Mouse (Mus musculus): ENCODE data around the gene Rhov. TPM values are rescaled to one million over a fixed set of nuclear protein-coding genes. Genes with fewer than 3 reads are reported as not detected.

The Rhov gene
- polyA plus RNA-seq, 1 experiment from 2014 or later = 1.8 TPM

Other genes starting within 250 kb of the Rhov start
- 23.3 and 26.9 TPM in 2 replicates for gene Ccdc32, start 241.9 kb downstream of the Rhov start, polyA plus RNA-seq (2015; fragmentation: Nextera tagmentation; extraction: Ambion mirVana)
- gene Rpusd2, start 236.5 kb downstream of the Rhov start, polyA plus RNA-seq (2015; fragmentation: Nextera tagmentation; extraction: Ambion mirVana) = 4.5 and 5.3 TPM in 2 replicates
- gene Knl1, start 224.2 kb downstream of the Rhov start, polyA plus RNA-seq (2015; fragmentation: Nextera tagmentation; extraction: Ambion mirVana) = 38.3 and 47.0 TPM in 2 replicates
- gene Rad51, start 158.5 kb downstream of the Rhov start, polyA plus RNA-seq (2015; fragmentation: Nextera tagmentation; extraction: Ambion mirVana) = 50.7 and 51.8 TPM in 2 replicates
- gene Rmdn3, start 114.2 kb downstream of the Rhov start, polyA plus RNA-seq (2015; fragmentation: Nextera tagmentation; extraction: Ambion mirVana) = 46.4 and 47.0 TPM in 2 replicates
- gene Gchfr, start 103.5 kb downstream of the Rhov start, polyA plus RNA-seq (2015; fragmentation: Nextera tagmentation; extraction: Ambion mirVana) = 34.5 and 38.8 TPM in 2 replicates
- gene Gm14137, start 96.8 kb downstream of the Rhov start, polyA plus RNA-seq (2015; fragmentation: Nextera tagmentation; extraction: Ambion mirVana) = 0.56 and 0.85 TPM in 2 replicates
- gene Zfyve19, start 62.7 kb downstream of the Rhov start, polyA plus RNA-seq (2015; fragmentation: Nextera tagmentation; extraction: Ambion mirVana) = 64.1 and 67.2 TPM in 2 replicates
- 21.0 and 21.6 TPM in 2 replicates for gene Dnajc17, start 62.5 kb downstream of the Rhov start, polyA plus RNA-seq (2015; fragmentation: Nextera tagmentation; extraction: Ambion mirVana)
- gene Ppp1r14d, start 41.4 kb downstream of the Rhov start, polyA plus RNA-seq (2015; fragmentation: Nextera tagmentation; extraction: Ambion mirVana) = 1.0 and 1.2 TPM in 2 replicates
- gene Spint1, start 33.9 kb downstream of the Rhov start, polyA plus RNA-seq (2015; fragmentation: Nextera tagmentation; extraction: Ambion mirVana) = 48.9 and 49.4 TPM in 2 replicates
- gene Vps18, start 17.5 kb upstream of the Rhov start, polyA plus RNA-seq (2015; fragmentation: Nextera tagmentation; extraction: Ambion mirVana) = 23.0 and 23.1 TPM in 2 replicates
- gene Dll4, start 54.5 kb upstream of the Rhov start, polyA plus RNA-seq (2015; fragmentation: Nextera tagmentation; extraction: Ambion mirVana) = 12.9 and 13.5 TPM in 2 replicates
- 0.86 and 1.3 TPM in 2 replicates for gene Chac1, start 80.0 kb upstream of the Rhov start, polyA plus RNA-seq (2015; fragmentation: Nextera tagmentation; extraction: Ambion mirVana)
- 3.9 and 5.0 TPM in 2 replicates for gene Ino80, start 206.4 kb upstream of the Rhov start, polyA plus RNA-seq (2015; fragmentation: Nextera tagmentation; extraction: Ambion mirVana)